Mouse (Mus musculus) testis, adult 2 months (tissue): ENCODE measurements around the gene Fstl1.

ENCODE experiments used
- CTCF ChIP-seq: fragments of 200-500 bp; IDR thresholded peaks from 2 replicates; pipeline ENCODE4 v1.5.1; 2012; ENCODE audit warnings: low read depth, mild to moderate bottlenecking, inconsistent platforms, low read length, moderate library complexity; ENCODE audit not compliant: control insufficient read depth, insufficient read depth, insufficient replicate concordance
- POLR2A ChIP-seq: fragments of 200-500 bp; IDR thresholded peaks from 2 replicates; pipeline ENCODE4 v1.6.1; 2012; ENCODE audit warnings: low read depth, mild to moderate bottlenecking, inconsistent platforms, low read length, moderate library complexity; ENCODE audit not compliant: control insufficient read depth

GRCm38 (mm10) chr16:37881168-37881567 lies 104.5 kb downstream of the Fstl1 start:
- TF ChIP-seq POLR2A (no peak), CTCF (no peak)
